Mouse (Mus musculus) lung, postnatal 0 days (tissue): ENCODE results near the gene Gfra1.

ENCODE experiments used
- CTCF ChIP-seq: IDR thresholded peaks from 2 replicates; pipeline ENCODE4 v1.5.1; 2016; ENCODE audit warnings: antibody characterized with exemption, mild to moderate bottlenecking
- EP300 ChIP-seq: IDR thresholded peaks from 2 replicates; pipeline ENCODE4 v1.6.1; 2016; ENCODE audit warnings: antibody characterized with exemption, mild to moderate bottlenecking, control low read depth

DNA sequence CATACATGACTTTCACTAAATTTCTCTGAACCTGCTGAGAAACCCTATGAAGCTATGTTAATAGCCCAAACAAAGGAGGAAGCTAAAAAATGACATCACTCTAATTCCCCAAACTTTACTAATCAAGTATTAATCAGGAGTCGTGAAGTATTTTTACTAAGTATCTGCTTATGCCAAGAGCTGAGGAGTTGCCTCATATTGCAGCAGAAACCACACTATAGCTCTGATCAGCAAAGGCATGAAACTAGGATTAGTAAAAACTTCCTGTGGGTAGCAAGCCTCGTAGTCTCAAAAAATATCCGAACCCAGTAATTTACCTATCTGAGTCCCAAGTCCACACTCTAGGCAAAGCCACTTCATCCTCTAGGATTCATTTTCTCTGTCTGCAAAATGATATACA lies 55.5 kb downstream of the Gfra1 start:
- TF ChIP-seq CTCF (no peak), EP300 (no peak)
